Mouse (Mus musculus) ZHBTc4 (cell line): ENCODE measurements around the gene Dnah11.
A peak's percentile ranks its signal among the peaks of the same experiment; 100 is the strongest.

Source experiments
- DNase-seq: peaks from one replicate; pipeline ENCODE4 v3.0.0-alpha.2; 2011; ENCODE audit warnings: low read depth, low spot score

Dnah11 gene

GRCm38 (mm10) chr12:118198386-118199093 lies at the start of gene Dnah11:
TSS of gene Dnah11 (minus strand) at chr12:118199043.
- DNase-seq: peak; percentile 91

- no peak for DNase-seq
Measured at GRCm38 (mm10) chr12:118221182-118221581, 22.3 kb upstream of the Dnah11 start.

GRCm38 (mm10) chr12:118220062-118220461 lies 21.2 kb upstream of the Dnah11 start:
- DNase-seq: no peak

GRCm38 (mm10) chr12:118212163-118212562 lies 13.3 kb upstream of the Dnah11 start:
- no peak for DNase-seq

GRCm38 (mm10) chr12:118196583-118196982 lies 2.3 kb downstream of the Dnah11 start:
- DNase-seq: no peak

- DNase-seq: no peak
Measured at GRCm38 (mm10) chr12:118189535-118189934, 9.3 kb downstream of the Dnah11 start.

- no peak for DNase-seq
Measured at GRCm38 (mm10) chr12:118187663-118188062, 11.2 kb downstream of the Dnah11 start.

GRCm38 (mm10) chr12:118186881-118187489 lies 11.9 kb downstream of the Dnah11 start:
- DNase-seq: peak; percentile 58

GRCm38 (mm10) chr12:118186120-118186880 lies 12.5 kb downstream of the Dnah11 start:
- no peak for DNase-seq

GRCm38 (mm10) chr12:118184731-118185130 lies 14.1 kb downstream of the Dnah11 start:
- no peak for DNase-seq

GRCm38 (mm10) chr12:118177756-118178155 lies 21.1 kb downstream of the Dnah11 start:
- no peak for DNase-seq

- DNase-seq: no peak
Measured at GRCm38 (mm10) chr12:118164785-118165184, 34.1 kb downstream of the Dnah11 start.

GRCm38 (mm10) chr12:118156986-118157385 lies 41.9 kb downstream of the Dnah11 start:
- DNase-seq: no peak

GRCm38 (mm10) chr12:118147521-118148033 lies 51.3 kb downstream of the Dnah11 start:
- DNase-seq: no peak

GRCm38 (mm10) chr12:118128116-118128515 lies 70.7 kb downstream of the Dnah11 start:
- no peak for DNase-seq

GRCm38 (mm10) chr12:118119668-118120067 lies 79.2 kb downstream of the Dnah11 start:
- DNase-seq: no peak

GRCm38 (mm10) chr12:118112599-118112998 lies 86.2 kb downstream of the Dnah11 start:
- no peak for DNase-seq

- no peak for DNase-seq
Measured at GRCm38 (mm10) chr12:118111896-118112295, 86.9 kb downstream of the Dnah11 start.

GRCm38 (mm10) chr12:118107719-118108118 lies 91.1 kb downstream of the Dnah11 start:
- DNase-seq: no peak

GRCm38 (mm10) chr12:118104520-118104919 lies 94.3 kb downstream of the Dnah11 start:
- no peak for DNase-seq

- peak; percentile 11 for DNase-seq
Measured at GRCm38 (mm10) chr12:118099694-118100093, 99.1 kb downstream of the Dnah11 start.

GRCm38 (mm10) chr12:118098257-118098656 lies 100.6 kb downstream of the Dnah11 start:
- no peak for DNase-seq
